Mouse (Mus musculus) spleen, postnatal 4 days (tissue): Measurements from ENCODE around the gene Btbd35f27.
"Not testable (repeated sequence)": the region's sequence is repeated elsewhere in the genome, so short reads cannot be mapped to it uniquely, and the experiment has no call there.

Experiments
- DNase-seq, 2 experiments: peaks; one replicate each; pipeline ENCODE4 v3.0.0; 2022; ENCODE audit warnings: low spot score in 2 of 2

Gene Btbd35f27

DNA sequence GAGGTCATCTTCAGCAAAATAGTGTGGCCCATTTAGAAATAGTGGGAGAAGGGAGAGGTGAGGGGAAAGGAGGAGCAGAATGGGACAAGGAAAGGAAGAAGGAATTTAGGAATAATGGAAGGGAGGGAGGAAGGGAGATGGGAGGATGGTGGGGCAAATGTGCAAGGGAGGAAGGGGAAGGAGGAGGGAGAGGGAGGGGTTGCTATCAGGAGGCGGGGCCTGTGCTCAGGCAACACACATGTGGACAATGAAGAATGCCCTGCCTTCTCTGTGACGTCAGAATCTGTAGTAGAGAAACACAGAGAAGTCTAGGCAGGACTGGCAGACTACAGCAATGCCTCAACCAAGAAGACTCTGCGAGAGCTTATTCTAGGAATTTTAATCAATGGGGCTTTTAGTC lies at the start of gene Btbd35f27:
Btbd35f27 (plus strand) TSS at position 301 of the 400 bp plus-strand sequence.
- DNase-seq: not testable (repeated sequence)
